Mouse (Mus musculus): ENCODE results near the gene Dnah1.
A peak's percentile ranks its signal among the peaks of the same experiment; 100 is the strongest.

Gene Dnah1

GRCm38 (mm10) chr14:31323849-31324792 is at the start of gene Dnah1:
Dnah1 (minus strand) TSS chr14:31323896.
- no peaks in the 10 kb centered on the region for H3K9me3 ChIP-seq (ENCODE audit: low read length)
- H3K36me3 ChIP-seq (ENCODE audit: insufficient read depth, low read length), result no peaks in the 10 kb centered on the region
- H3K4me1 ChIP-seq (replicated peaks; ENCODE audit: low read depth, low read length), result peaks cover 24% of the 10 kb centered on the region
- peak within 1 kb of the TSS; percentile 58 for H3K4me3 ChIP-seq (replicated peaks; ENCODE audit: low read length)
- H3K27me3 ChIP-seq (ENCODE audit: insufficient read depth, low read length), result peaks cover 25% of the 10 kb centered on the region; the same call in 1 of the 2 replicates
- TF ChIP-seq POU5F1 (IDR thresholded peaks at IDR 0.05; ENCODE audit: borderline replicate concordance, low read length) (no peak), NANOG (IDR thresholded peaks at IDR 0.05; ENCODE audit: borderline replicate concordance, low read length) (0 out of 2 replicates have a peak, but pooled peaks have one; percentile 40), CTCF (conservative IDR thresholded peaks at IDR 0.05; ENCODE audit: low read length) (no peak)

GRCm38 (mm10) chr14:31369377-31369776 is 45.7 kb upstream of the Dnah1 start:
- H3K27me3 ChIP-seq (ENCODE audit: insufficient read depth, low read length), result no peaks in the 10 kb centered on the region
- H3K4me1 ChIP-seq (replicated peaks; ENCODE audit: low read depth, low read length), result no peaks in the 10 kb centered on the region
- no peaks in the 10 kb centered on the region for H3K9me3 ChIP-seq (ENCODE audit: low read length)
- peaks cover 70% of the 10 kb centered on the region for H3K36me3 ChIP-seq (ENCODE audit: insufficient read depth, low read length)
- no peak overlapping the region for H3K4me3 ChIP-seq (replicated peaks; ENCODE audit: low read length)
- no peak for TF ChIP-seq POU5F1 (IDR thresholded peaks at IDR 0.05; ENCODE audit: borderline replicate concordance, low read length)
- no peak for TF ChIP-seq CTCF (conservative IDR thresholded peaks at IDR 0.05; ENCODE audit: low read length)
- TF ChIP-seq NANOG (IDR thresholded peaks at IDR 0.05; ENCODE audit: borderline replicate concordance, low read length), result no peak

- Histone ChIP-seq H3K27me3 (ENCODE audit: insufficient read depth, low read length) (no peaks in the 10 kb centered on the region), H3K4me3 (replicated peaks; ENCODE audit: low read length) (no peak overlapping the region), H3K36me3 (ENCODE audit: insufficient read depth, low read length) (peaks cover 67% of the 10 kb centered on the region), H3K9me3 (ENCODE audit: low read length) (no peaks in the 10 kb centered on the region), H3K4me1 (replicated peaks; ENCODE audit: low read depth, low read length) (no peaks in the 10 kb centered on the region)
- no peak for TF ChIP-seq CTCF (conservative IDR thresholded peaks at IDR 0.05; ENCODE audit: low read length)
- no peak for TF ChIP-seq NANOG (IDR thresholded peaks at IDR 0.05; ENCODE audit: borderline replicate concordance, low read length)
- no peak for TF ChIP-seq POU5F1 (IDR thresholded peaks at IDR 0.05; ENCODE audit: borderline replicate concordance, low read length)
Observed at GRCm38 (mm10) chr14:31367951-31368350, 44.3 kb upstream of the Dnah1 start.

- H3K4me1 ChIP-seq (replicated peaks; ENCODE audit: low read depth, low read length), result no peaks in the 10 kb centered on the region
Observed at GRCm38 (mm10) chr14:31365350-31365749, 41.7 kb upstream of the Dnah1 start.

GRCm38 (mm10) chr14:31364589-31364988 is 40.9 kb upstream of the Dnah1 start:
- Histone ChIP-seq H3K4me1 (replicated peaks; ENCODE audit: low read depth, low read length) (no peaks in the 10 kb centered on the region), H3K9me3 (ENCODE audit: low read length) (no peaks in the 10 kb centered on the region), H3K4me3 (replicated peaks; ENCODE audit: low read length) (no peak overlapping the region), H3K36me3 (ENCODE audit: insufficient read depth, low read length) (peaks cover 56% of the 10 kb centered on the region), H3K27me3 (ENCODE audit: insufficient read depth, low read length) (no peaks in the 10 kb centered on the region)
- TF ChIP-seq POU5F1 (IDR thresholded peaks at IDR 0.05; ENCODE audit: borderline replicate concordance, low read length) (no peak), CTCF (conservative IDR thresholded peaks at IDR 0.05; ENCODE audit: low read length) (no peak), NANOG (IDR thresholded peaks at IDR 0.05; ENCODE audit: borderline replicate concordance, low read length) (no peak)

More at GRCm38 (mm10) chr14:31365350-31365749, 41.7 kb upstream of the Dnah1 start:
- Histone ChIP-seq H3K9me3 (ENCODE audit: low read length) (no peaks in the 10 kb centered on the region), H3K4me3 (replicated peaks; ENCODE audit: low read length) (no peak overlapping the region), H3K36me3 (ENCODE audit: insufficient read depth, low read length) (peaks cover 59% of the 10 kb centered on the region), H3K27me3 (ENCODE audit: insufficient read depth, low read length) (no peaks in the 10 kb centered on the region)
- peak; percentile 55 for TF ChIP-seq CTCF (conservative IDR thresholded peaks at IDR 0.05; ENCODE audit: low read length)
- TF ChIP-seq POU5F1 (IDR thresholded peaks at IDR 0.05; ENCODE audit: borderline replicate concordance, low read length), result no peak

- Histone ChIP-seq H3K27me3 (ENCODE audit: insufficient read depth, low read length) (no peaks in the 10 kb centered on the region), H3K36me3 (ENCODE audit: insufficient read depth, low read length) (peaks cover 46% of the 10 kb centered on the region), H3K4me3 (replicated peaks; ENCODE audit: low read length) (no peak overlapping the region), H3K9me3 (ENCODE audit: low read length) (no peaks in the 10 kb centered on the region), H3K4me1 (replicated peaks; ENCODE audit: low read depth, low read length) (no peaks in the 10 kb centered on the region)
- TF ChIP-seq POU5F1 (IDR thresholded peaks at IDR 0.05; ENCODE audit: borderline replicate concordance, low read length), result no peak
- TF ChIP-seq CTCF (conservative IDR thresholded peaks at IDR 0.05; ENCODE audit: low read length), result no peak
- TF ChIP-seq NANOG (IDR thresholded peaks at IDR 0.05; ENCODE audit: borderline replicate concordance, low read length), result no peak
Observed at GRCm38 (mm10) chr14:31362236-31362635, 38.5 kb upstream of the Dnah1 start.

- Histone ChIP-seq H3K9me3 (ENCODE audit: low read length) (no peaks in the 10 kb centered on the region), H3K27me3 (ENCODE audit: insufficient read depth, low read length) (no peaks in the 10 kb centered on the region), H3K4me3 (replicated peaks; ENCODE audit: low read length) (no peak overlapping the region), H3K36me3 (ENCODE audit: insufficient read depth, low read length) (peaks cover 27% of the 10 kb centered on the region), H3K4me1 (replicated peaks; ENCODE audit: low read depth, low read length) (no peaks in the 10 kb centered on the region)
- TF ChIP-seq CTCF (conservative IDR thresholded peaks at IDR 0.05; ENCODE audit: low read length) (no peak), NANOG (IDR thresholded peaks at IDR 0.05; ENCODE audit: borderline replicate concordance, low read length) (no peak), POU5F1 (IDR thresholded peaks at IDR 0.05; ENCODE audit: borderline replicate concordance, low read length) (no peak)
Observed at GRCm38 (mm10) chr14:31345367-31345766, 21.7 kb upstream of the Dnah1 start.

- Histone ChIP-seq H3K4me1 (replicated peaks; ENCODE audit: low read depth, low read length) (peaks cover 3% of the 10 kb centered on the region; the same call in 1 of the 2 replicates), H3K36me3 (ENCODE audit: insufficient read depth, low read length) (peaks cover 19% of the 10 kb centered on the region), H3K9me3 (ENCODE audit: low read length) (no peaks in the 10 kb centered on the region), H3K4me3 (replicated peaks; ENCODE audit: low read length) (no peak overlapping the region), H3K27me3 (ENCODE audit: insufficient read depth, low read length) (no peaks in the 10 kb centered on the region)
- no peak for TF ChIP-seq POU5F1 (IDR thresholded peaks at IDR 0.05; ENCODE audit: borderline replicate concordance, low read length)
- no peak for TF ChIP-seq NANOG (IDR thresholded peaks at IDR 0.05; ENCODE audit: borderline replicate concordance, low read length)
- TF ChIP-seq CTCF (conservative IDR thresholded peaks at IDR 0.05; ENCODE audit: low read length), result no peak
Observed at GRCm38 (mm10) chr14:31343241-31343640, 19.5 kb upstream of the Dnah1 start.

Data from E14TG2a.4 (cell line).